Mouse (Mus musculus) midbrain, embryonic 16.5 days (tissue): ENCODE measurements at regions not wholly inside any gene's neighbourhood (a gene's known extent, or its start where the extent isn't known, plus 50 kb on each side); places are given as distances from the start of the nearest gene placed in this dataset.
"Not testable (repeated sequence)": the region's sequence is repeated elsewhere in the genome, so short reads cannot be mapped to it uniquely, and the experiment has no call there.

Source experiments
- ATAC-seq: fragments of 200-750 bp; cut with Nextera tagmentation; 2 replicates; pipeline ENCODE4 v1.8.0; 2017; ENCODE audit warnings: moderate TSS enrichment
- H3K27ac ChIP-seq: fragments of 300-500 bp; sonication (generic); 2 replicates; pipeline ENCODE4 v1.5.1; 2014; ENCODE audit warnings: mild to moderate bottlenecking, low read length, mixed read lengths
- H3K27me3 ChIP-seq: fragments of 300-500 bp; sonication (generic); 2 replicates; pipeline ENCODE4 v1.6.1; 2014; ENCODE audit warnings: low read depth, low read length, mixed read lengths; ENCODE audit not compliant: control insufficient read depth, insufficient read depth
- H3K36me3 ChIP-seq: fragments of 300-500 bp; sonication (generic); 2 replicates; pipeline ENCODE4 v1.6.1; 2014; ENCODE audit warnings: mild to moderate bottlenecking, low read length, moderate library complexity, mixed read lengths; ENCODE audit not compliant: control insufficient read depth, insufficient read depth
- H3K4me1 ChIP-seq: fragments of 300-500 bp; sonication (generic); 2 replicates; pipeline ENCODE4 v1.6.1; 2014; ENCODE audit warnings: mild to moderate bottlenecking, low read length, mixed read lengths; ENCODE audit not compliant: control insufficient read depth, insufficient read depth
- H3K4me2 ChIP-seq: fragments of 300-500 bp; sonication (generic); 2 replicates; pipeline ENCODE4 v1.6.1; 2014; ENCODE audit warnings: mild to moderate bottlenecking, low read length, mixed read lengths
- H3K4me3 ChIP-seq: fragments of 300-500 bp; sonication (generic); 2 replicates; pipeline ENCODE4 v1.5.1; 2014; ENCODE audit warnings: low read depth, mild to moderate bottlenecking, low read length, moderate library complexity, mixed read lengths
- H3K9ac ChIP-seq: fragments of 300-500 bp; sonication (generic); 2 replicates; pipeline ENCODE4 v1.6.1; 2014; ENCODE audit warnings: low read depth, low read length, mixed read lengths
- H3K9me3 ChIP-seq: fragments of 300-500 bp; sonication (generic); replicated peaks from 2 replicates; pipeline ENCODE4 v1.6.1; 2014; ENCODE audit warnings: mild to moderate bottlenecking, low read length, mixed read lengths; ENCODE audit not compliant: control insufficient read depth, poor library complexity, severe bottlenecking
- WGBS: fragments of 180-500 bp; shearing (Covaris S2); extraction: QIAGEN DNeasy Blood & Tissue Kit; methylation state at CpG from one replicate; pipeline ENCODE4 v1.1.7; 2014; 5-methylcytosine and 5-hydroxymethylcytosine counted together

DNA sequence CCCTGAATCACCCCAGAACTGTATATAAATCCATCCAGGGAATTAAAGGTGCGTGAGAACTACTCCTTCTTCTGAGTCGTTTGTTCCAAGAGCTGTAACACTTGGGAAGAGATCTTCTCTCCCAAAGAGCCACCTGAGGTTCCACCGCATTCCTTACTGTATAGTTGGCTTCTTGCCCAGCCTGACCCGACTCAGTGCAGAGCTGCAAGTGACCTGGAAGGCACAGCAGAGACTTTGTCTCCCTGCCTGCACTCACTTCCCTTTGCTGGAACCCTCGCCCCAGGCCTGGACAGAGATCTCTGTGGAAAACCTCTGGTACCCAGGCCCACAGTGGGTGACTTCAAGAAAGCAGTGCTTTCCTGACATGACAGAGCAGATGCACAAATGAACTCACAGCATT, 83.6 kb upstream of the Zfp706 start:
- H3K9ac ChIP-seq, H3K9me3 ChIP-seq, H3K4me3 ChIP-seq, H3K4me1 ChIP-seq, H3K4me2 ChIP-seq, H3K27me3 ChIP-seq, H3K27ac ChIP-seq, H3K36me3 ChIP-seq, ATAC-seq: not testable (repeated sequence)
- WGBS: 85% methylated on average over 5 of the region's 5 CpGs

DNA sequence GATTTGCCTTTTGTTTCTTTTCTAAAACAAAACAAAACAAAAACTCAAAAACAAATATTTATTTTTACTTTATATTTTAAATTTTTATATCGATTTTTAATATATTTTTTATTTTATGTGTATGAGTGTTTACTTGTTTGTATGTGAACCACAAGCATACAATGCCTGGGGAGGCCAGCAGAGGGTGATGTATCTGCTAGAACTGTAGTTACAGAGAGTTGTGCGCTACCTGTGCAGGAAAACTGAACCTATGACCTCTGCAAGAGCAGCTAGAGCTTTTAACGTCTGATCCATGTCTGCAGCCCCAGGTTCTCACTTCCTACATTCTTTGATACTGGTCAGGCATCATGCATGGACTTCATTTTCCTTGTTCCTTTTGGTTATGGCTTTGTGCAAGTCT, 76.2 kb upstream of the Zfp706 start:
- H3K4me2 ChIP-seq: no peak overlapping the region
- ATAC-seq: no peak
- H3K36me3 ChIP-seq: no peaks in the 10 kb centered on the region
- 85% methylated on average over 3 of the region's 3 CpGs for WGBS
- H3K4me1 ChIP-seq: no peaks in the 10 kb centered on the region
- H3K9me3 ChIP-seq: no peaks in the 10 kb centered on the region
- no peak overlapping the region for H3K4me3 ChIP-seq
- no peak overlapping the region for H3K27ac ChIP-seq
- H3K27me3 ChIP-seq: no peaks in the 10 kb centered on the region
- no peak overlapping the region for H3K9ac ChIP-seq

DNA sequence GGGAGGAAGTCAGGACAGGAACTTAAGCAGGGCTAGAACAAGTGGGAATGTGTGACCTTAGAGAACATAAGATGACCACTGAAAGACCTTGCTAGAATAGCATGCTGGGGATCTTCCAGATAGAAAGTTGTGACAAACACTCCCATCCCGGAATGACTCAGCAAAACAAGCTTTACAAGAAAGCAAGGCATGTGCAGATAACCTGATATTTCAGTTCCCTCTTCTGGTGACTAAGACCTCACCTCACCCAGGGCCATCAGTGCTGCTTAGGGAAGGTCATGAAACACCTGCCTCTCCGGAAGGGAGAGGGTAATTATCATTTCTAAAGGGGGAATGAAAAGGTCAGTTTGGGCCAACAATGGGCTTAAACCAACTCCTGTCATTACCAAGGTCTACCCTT, 74.3 kb upstream of the Zfp706 start:
- no peak overlapping the region for H3K4me3 ChIP-seq
- H3K4me1 ChIP-seq: no peaks in the 10 kb centered on the region
- no peak overlapping the region for H3K4me2 ChIP-seq
- no peaks in the 10 kb centered on the region for H3K27me3 ChIP-seq
- ATAC-seq: no peak
- no peaks in the 10 kb centered on the region for H3K36me3 ChIP-seq
- H3K9me3 ChIP-seq: no peaks in the 10 kb centered on the region
- 59% methylated on average over 2 of the region's 2 CpGs for WGBS
- H3K9ac ChIP-seq: no peak overlapping the region
- H3K27ac ChIP-seq: no peak overlapping the region

DNA sequence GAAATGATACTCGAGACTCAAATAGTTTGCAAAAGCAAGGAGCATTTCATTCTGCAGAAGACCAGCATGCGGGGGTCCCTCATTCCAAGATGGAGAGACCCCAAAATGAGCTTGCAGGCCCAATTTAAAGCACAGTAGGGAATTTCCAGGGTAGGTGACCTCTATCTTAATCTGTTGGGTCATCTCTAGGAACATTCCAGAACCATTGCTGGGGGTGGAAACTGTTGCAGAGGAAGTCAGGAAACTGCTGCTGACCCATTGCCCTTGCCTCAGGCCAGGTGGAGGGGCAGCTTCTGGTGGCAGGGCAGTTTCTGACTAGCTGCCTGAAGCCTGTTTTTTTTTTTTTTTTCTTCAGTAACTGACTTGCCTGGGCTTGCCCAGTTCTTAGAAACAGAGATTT, 73.4 kb upstream of the Zfp706 start:
- no peaks in the 10 kb centered on the region for H3K27me3 ChIP-seq
- ATAC-seq: no peak
- no peaks in the 10 kb centered on the region for H3K36me3 ChIP-seq
- H3K4me2 ChIP-seq: no peak overlapping the region
- no peaks in the 10 kb centered on the region for H3K4me1 ChIP-seq
- H3K27ac ChIP-seq: no peak overlapping the region
- H3K4me3 ChIP-seq: no peak overlapping the region
- no peaks in the 10 kb centered on the region for H3K9me3 ChIP-seq
- no peak overlapping the region for H3K9ac ChIP-seq
- 92% methylated on average over 2 of the region's 2 CpGs for WGBS

DNA sequence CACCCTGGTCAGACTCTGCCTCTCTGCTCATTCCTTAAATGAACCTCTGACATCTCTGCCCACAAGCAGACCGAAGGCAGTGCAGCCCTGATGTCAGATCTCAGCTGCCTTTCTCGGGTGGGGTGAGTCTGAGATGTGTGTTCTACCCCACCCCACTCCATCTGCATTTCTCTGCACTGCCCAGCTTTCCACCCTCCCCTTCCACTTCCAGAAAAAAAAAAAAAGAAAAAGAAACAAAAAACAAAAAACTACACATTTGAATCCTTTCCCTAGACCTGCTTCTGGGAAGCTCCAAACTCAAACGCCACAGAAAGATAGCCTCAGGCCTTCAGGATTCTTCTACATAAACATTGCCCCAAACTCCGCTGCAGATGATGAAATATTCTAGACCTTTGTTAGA, 72.8 kb upstream of the Zfp706 start:
- H3K4me3 ChIP-seq: no peak overlapping the region
- 93% methylated on average over 4 of the region's 4 CpGs for WGBS
- no peaks in the 10 kb centered on the region for H3K4me1 ChIP-seq
- no peak overlapping the region for H3K4me2 ChIP-seq
- H3K36me3 ChIP-seq: no peaks in the 10 kb centered on the region
- H3K27ac ChIP-seq: no peak overlapping the region
- no peak for ATAC-seq
- no peaks in the 10 kb centered on the region for H3K9me3 ChIP-seq
- no peak overlapping the region for H3K9ac ChIP-seq
- no peaks in the 10 kb centered on the region for H3K27me3 ChIP-seq

DNA sequence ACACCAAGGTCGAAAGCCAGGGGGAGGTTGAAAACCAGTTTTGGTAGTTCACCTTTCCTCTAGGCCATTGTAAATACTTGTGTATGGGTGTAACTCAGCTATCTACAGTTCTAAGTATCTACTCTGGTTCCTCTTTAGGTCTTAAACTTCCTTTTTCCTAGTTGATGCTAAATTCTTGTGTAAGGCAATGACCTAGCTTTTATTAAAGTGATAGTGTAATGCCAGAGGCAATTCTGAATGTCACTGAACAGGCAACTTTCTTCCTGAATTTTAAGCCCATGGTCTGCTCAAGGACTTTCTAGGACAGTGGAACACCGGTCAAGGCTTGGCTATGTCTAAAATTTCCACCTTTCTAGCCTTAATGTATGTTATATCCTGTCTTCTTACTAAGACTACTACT, 66.6 kb upstream of the Zfp706 start:
- not testable (repeated sequence) for H3K4me3 ChIP-seq, H3K4me2 ChIP-seq, H3K27ac ChIP-seq, H3K9ac ChIP-seq, ATAC-seq, H3K36me3 ChIP-seq, H3K9me3 ChIP-seq, H3K27me3 ChIP-seq, H3K4me1 ChIP-seq
- WGBS: 92% methylated on average over 2 of the region's 2 CpGs

DNA sequence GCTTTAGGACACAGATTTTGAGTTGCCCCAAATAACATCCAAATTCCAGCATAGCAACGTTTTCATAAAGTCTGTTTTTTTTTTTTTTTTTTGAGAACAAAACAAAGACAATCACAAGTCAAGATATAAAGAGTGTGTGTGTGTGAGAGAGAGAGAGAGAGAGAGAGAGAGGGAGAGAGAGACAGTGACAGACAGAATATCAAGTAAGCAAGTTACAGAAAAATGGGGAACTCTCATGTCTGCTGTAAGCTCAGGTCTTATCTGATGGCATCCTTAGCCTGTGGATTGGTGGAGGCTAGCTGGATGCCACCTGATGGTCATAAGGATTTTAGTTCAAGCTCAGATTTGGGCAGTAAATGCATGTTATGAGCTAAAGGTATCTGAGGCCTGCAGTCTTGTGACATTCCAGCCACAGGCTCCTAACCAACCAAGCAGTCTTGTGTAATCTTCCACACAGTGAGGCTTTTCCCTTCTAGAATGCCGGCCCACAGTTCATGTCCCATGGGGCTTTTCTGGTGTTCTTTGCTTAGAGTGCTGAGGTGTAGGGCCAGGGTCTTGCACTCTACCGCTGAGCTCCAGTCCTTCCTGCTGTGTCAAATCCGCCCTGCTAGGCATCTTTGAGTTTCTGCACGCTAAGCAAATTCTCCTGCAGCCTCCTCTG, 64.8 kb upstream of the Zfp706 start:
- Histone ChIP-seq H3K4me3 (no peak overlapping the region), H3K36me3 (no peaks in the 10 kb centered on the region), H3K27me3 (no peaks in the 10 kb centered on the region), H3K27ac (no peak overlapping the region), H3K9ac (no peak overlapping the region), H3K4me2 (no peak overlapping the region), H3K4me1 (no peaks in the 10 kb centered on the region), H3K9me3 (no peaks in the 10 kb centered on the region)
- no peak for ATAC-seq
- WGBS: 73% methylated on average over 5 of the region's 5 CpGs

DNA sequence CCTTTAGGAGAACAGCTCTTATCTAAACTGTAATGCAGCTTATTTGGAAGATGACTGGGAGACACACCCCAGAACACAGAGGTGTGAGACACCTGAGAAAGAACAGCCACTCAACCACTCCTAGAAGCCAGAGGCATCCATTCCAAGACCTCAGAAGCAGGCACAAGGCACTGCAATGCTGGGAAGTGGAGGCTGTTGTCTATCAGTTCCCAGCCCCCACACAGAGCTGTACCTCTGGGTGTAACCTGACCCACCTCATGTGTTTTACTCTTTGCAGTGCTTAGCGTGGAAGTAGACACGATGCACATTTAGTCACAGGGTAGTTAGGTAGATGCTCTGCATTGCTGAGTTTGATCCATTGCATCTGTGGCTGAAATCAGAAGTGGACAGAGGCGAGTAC, 62.6 kb upstream of the Zfp706 start:
- 79% methylated on average over 3 of the region's 3 CpGs for WGBS
- H3K4me1 ChIP-seq: no peaks in the 10 kb centered on the region
- no peak overlapping the region for H3K27ac ChIP-seq
- ATAC-seq: no peak
- H3K9ac ChIP-seq: no peak overlapping the region
- H3K4me2 ChIP-seq: no peak overlapping the region
- no peaks in the 10 kb centered on the region for H3K36me3 ChIP-seq
- no peaks in the 10 kb centered on the region for H3K9me3 ChIP-seq
- H3K27me3 ChIP-seq: no peaks in the 10 kb centered on the region
- no peak overlapping the region for H3K4me3 ChIP-seq

DNA sequence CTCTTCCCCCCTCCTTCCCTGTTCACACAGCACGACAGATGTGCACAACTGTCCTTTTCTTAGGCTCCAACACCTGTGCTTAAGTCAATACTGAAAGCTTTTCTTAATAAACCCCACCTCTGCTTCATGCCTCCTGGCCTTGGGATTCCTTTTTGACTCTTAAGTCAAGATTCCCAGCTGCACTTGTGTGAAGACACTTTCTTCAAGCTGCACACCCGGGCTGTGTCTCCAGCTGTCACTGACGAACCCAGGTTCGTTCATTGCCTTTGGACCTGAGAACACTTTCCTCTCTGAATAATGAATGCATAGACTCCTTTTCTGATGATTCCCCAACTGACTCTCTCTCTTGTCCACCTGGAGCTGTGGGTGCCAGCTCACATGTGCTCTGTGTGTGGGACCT, 59.8 kb upstream of the Zfp706 start:
- no peak overlapping the region for H3K4me2 ChIP-seq
- H3K4me1 ChIP-seq: no peaks in the 10 kb centered on the region
- no peak overlapping the region for H3K4me3 ChIP-seq
- ATAC-seq: no peak
- H3K27ac ChIP-seq: no peak overlapping the region
- 89% methylated on average over 4 of the region's 4 CpGs for WGBS
- H3K27me3 ChIP-seq: no peaks in the 10 kb centered on the region
- H3K36me3 ChIP-seq: no peaks in the 10 kb centered on the region
- H3K9me3 ChIP-seq: no peaks in the 10 kb centered on the region
- no peak overlapping the region for H3K9ac ChIP-seq
